Mouse (Mus musculus) lung, postnatal 14 days (tissue): ENCODE measurements at regions not wholly inside any gene's neighbourhood (a gene's known extent, or its start where the extent isn't known, plus 50 kb on each side); places are given as distances from the start of the nearest gene placed in this dataset.

Experiments used
- DNase-seq: peaks from one replicate; pipeline ENCODE4 v3.0.0; 2021

DNA sequence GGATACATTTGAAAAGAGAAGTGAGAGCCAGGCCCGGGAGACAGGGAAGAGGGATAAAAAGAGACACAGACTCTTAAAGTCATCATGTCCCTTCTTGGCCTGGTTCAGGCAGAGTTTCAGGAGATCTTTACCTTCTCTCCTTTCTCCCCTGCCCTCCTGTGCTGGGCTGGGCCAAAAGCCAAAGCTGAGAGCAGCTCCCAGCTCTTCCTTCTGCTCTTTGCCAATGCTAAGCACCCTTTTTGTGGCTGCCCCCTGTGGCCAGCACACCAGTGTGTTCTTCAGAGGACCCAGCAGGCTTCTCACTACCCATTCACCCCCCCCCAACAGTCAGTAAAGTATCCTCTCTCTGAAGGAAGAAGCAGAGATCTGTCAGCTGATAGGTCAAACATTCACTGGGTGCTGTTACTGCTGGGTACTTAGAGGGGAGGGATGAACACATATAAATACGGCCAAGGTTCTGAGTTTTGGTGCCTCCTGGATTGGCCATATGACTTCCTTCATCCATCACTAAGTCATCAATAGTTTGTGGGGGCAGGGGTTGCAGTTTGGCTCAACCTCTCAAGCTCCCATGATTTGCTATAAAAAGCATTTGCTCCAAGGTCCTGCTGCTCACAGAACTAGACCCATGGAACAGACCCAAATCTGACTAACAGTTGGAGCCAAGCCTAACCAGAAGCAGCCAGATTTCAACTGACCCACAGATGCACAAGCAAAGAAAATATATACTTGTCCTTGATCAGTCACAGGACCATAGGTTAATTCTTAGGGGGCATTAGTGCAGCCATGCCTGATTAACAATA lies 87.7 kb upstream of the Spdye4c start:
- no peak for DNase-seq

GRCm38 (mm10) chr2:128507591-128508243 lies 83.3 kb upstream of the Spdye4c start:
- DNase-seq = peak; percentile 47

DNA sequence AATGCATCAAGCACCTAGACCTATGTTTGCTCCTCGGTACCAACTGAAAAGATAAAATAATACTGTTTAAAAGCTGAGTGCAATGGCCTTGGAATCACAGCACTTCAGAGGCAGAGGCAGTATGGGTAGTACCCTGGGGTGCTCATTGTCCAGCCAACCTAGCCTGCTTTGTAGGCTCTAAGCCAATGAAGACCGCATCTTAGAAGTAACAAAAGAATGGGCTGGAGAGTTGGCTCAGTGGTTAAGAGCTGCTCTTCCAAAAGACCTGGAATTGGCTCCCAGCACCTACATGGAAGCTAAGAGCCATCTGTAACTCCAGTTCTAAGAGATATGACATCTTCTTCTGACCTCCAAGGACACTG lies 82.8 kb upstream of the Spdye4c start:
- no peak for DNase-seq

DNA sequence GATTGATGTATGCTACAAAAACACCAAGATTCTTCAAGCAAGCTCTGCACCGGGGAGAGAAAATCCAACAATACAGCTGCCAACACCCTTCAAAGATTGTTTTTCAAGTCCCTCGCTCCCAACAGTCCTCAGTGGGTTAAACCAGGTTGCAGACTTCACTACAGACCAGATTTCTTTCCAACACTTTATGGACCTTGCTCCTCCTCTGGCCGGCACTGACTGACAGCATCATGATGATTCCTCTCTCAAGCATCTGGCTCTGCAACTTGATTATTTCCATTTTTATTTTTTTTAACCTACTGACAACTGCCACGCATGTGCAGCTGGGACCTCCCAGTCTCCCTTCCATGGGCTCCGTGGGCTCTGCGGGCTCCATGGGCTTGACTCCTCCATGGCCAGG lies 79.7 kb upstream of the Spdye4c start:
- DNase-seq = no peak

DNA sequence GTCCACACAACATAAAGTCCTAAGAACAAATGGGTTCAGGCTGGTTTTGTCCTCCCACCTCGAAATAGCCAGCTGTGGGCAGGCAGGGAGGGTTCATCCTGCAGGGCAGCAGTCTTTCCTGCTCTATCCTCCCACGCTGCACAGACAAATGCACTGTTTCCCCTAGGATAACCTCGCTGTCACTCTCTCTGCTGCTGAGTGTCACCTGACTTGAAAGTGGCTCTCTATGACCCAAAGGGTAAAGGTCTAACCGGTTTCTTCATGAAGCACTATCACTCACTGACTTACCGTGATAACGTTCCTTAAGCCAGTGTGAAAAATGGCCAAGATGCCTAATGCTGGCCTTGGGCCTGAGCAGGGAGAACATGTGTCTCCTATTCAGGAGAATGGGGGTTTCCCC lies 78.2 kb upstream of the Spdye4c start:
- no peak for DNase-seq

DNA sequence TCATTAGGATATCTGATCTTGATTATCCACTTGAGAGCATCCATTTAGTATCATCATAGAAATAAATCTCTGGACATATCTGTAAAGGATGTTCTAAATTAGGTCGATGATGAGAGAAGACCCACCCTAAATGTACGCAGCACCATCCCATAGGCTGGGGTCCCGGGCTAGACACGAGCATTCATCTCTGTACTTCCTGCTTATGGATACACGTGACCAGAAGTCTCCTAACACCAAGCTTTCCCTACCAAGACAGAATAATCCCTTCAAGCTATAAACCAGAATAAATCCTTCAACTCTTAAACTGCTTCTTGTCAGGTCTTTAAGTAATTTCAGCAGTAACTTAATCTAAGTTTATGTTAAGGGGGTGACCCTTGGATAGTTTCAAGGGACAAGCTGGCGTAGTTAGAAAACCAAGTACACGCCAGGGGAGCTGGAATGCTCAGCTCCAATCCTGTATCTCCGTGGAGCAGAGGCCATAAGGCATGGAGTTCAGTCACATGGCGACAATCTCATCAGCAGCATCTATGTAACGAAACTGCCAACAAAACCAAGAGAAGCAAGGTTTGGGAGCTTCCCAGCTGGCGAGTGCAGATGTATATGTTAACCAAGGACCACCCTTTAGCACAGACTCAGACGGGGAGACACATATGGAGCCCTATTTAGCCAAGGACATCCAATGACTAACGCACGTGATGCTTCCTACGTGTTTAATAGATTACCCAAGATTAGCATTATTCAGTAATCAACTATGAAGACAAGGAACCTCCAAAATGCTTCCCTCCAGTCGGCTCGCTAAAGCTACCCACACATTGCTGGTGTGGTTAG lies 76.3 kb upstream of the Spdye4c start:
- no peak for DNase-seq

DNA sequence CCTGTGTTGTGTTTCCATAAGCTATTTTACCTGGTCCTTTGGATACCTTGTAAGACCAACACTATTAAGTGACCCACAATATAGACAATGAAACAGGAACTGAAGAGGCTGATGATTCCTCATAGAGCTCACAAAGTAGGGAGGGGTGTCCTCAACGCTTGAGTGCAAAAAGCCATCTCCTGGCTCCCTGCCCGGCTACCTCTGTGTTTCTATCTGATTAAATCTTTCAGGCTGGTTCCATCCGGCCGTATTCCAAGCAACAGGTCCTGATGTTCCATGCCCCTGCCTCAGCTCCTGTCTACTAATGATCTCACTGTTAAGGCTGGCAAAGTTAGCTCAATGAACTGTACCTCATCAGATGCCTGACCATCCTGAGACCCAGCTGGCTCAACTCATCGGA lies 75.3 kb upstream of the Spdye4c start:
- DNase-seq = no peak

- no peak for DNase-seq
These were observed 74.3 kb upstream of the Spdye4c start for GRCm38 (mm10) chr2:128516694-128517093.

DNA sequence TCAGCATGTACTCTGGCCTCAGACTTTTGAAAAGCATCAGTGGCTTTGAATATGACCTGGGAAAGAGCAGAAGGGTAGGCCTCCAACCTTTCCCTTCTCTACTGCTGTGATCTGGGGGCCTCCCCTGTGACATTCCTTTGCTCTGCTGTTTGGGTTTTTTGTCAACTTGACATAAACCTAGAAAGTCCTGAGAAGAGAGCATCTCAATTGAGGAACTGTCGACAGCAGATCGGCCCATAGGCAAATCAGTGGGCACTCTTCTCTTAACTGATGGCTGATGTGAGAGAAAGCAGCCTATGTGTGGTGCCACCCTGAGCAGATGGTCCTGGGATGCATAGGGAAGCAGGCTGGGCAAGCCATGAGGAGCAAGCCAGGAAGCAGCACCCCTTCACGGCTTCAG lies 72.9 kb upstream of the Spdye4c start:
- no peak for DNase-seq

- no peak for DNase-seq
These were observed 69.1 kb upstream of the Spdye4c start for GRCm38 (mm10) chr2:128521701-128522443.

DNA sequence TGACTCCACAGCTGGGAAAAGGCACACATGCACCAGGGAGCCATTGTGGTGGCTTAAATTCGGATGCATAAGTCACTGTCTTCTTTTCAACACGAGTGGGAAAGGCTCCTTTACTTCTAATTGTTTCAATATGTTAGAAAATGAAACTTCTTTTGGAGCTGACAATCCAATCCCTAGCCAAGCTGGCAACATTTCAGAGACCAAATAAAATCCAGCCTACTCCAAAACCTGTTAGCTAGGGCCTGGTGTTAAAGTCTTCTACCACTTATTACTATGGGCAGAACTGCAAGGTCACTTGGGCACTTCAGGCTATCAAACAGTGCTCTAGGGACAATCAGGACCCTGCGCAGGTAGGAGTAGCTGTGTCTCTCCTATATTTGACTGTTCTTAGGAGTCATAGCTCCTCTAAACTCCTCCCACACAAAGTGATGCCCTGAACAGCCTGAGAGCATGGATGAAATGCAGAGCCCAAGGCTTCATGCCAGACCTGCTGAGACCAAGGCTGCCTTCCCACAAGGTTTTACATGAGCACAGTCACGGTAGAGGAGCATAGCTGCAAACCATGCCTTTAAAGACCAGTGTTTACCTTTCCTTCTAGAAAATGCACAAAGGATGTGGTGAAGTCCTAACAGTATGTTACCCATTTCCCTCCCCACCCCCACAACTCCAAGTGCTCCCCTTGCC lies 67.4 kb upstream of the Spdye4c start:
- no peak for DNase-seq

- DNase-seq = no peak
These were observed 64.9 kb upstream of the Spdye4c start for GRCm38 (mm10) chr2:128526100-128526499.

DNA sequence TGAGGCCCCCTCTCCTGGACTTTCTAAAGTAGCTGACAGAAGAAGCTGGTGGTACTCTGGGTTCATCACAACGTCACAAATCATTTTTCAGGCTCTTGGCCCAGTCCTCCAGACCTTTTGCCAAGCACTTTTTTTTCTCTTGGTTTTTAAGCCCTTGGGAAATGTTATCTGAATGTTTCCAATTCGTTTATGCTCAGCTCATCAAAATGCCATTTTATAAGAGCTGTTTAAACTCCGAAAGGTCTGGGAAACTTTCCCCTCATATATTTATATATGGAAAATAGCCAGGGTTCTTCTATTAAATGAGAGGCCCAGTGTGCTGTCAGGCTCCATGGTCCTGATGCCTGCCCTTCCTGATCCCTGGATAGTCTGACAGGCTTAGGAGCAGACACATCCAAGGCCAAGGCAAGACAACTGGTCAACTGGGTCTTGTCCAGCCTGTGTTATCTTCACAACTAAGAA lies 64.1 kb upstream of the Spdye4c start:
- DNase-seq = no peak

DNA sequence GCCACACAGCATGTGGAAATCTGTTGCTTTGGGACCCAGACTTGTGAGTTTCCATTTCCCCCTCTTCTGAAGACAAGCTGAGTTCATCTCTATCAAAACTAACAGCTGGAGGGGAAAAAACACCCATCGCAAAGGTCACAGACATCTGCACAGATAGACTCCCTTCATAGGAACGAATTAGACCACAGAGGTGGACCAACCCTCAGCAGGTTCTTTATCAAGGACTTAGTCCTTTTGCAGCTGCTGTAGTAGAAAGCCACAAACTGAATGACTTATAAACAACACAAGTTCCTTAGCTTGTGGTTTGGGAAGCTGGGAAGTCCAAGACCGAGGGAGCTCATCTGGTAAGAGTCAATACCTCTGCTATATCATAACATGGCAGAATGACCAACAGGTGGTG lies 54.7 kb upstream of the Spdye4c start:
- DNase-seq = no peak

DNA sequence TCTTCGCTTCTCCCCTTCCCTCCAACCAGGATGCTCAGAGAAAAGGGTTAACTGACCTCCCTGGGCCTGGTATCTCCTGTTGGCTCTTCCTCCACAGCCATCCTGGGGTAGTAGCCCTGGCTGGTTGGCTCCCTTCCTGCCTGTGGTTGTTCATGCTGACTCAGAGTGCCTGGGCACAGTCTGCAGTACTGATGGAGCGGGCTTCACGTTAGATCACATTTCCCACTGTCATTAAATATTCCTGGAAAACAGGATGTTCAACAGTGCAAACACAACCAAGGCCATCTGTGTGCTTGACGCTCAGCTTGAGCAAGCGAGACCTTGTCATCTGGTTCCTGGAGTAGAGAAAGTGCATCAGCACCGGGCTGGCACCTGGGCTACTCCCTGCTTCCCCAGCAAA lies 53.6 kb upstream of the Spdye4c start:
- DNase-seq = no peak

GRCm38 (mm10) chr2:128538736-128539135 lies 52.3 kb upstream of the Spdye4c start:
- DNase-seq = no peak
